Comparison of ENCODE assay signal across 24 mouse cellular contexts in genomic region chr2:84770501-84770900, GRCm38 (mm10). TPM values are rescaled to one million over a fixed set of nuclear protein-coding genes. Genes with fewer than 3 reads are reported as not detected.
DNase-seq lines count a peak whose midpoint lies in the region; TF ChIP-seq lines count a peak whose summit lies in the region.
"Had no signal": no experiment of that assay in that cellular context is flagged by ENCODE, and none has a peak within 500 bp of the region (broad histone marks: within the 10 kb centered on the region; RNA-seq: fewer than 3 reads in every experiment).

No protein-coding gene starts in this region.

- no peak overlapping the region for H3K27ac ChIP-seq in heart, adult 2 months
- H3K27ac ChIP-seq: embryonic facial prominence, embryonic 10.5 days; forebrain, embryonic 15.5 days; limb, embryonic 13.5 days; liver, embryonic 12.5 days; midbrain, embryonic 12.5 days; neural tube, embryonic 15.5 days; stomach, embryonic 15.5 days had no signal

- intact Hi-C loops in heart, adult 2 months (cut with DNase I) = no loop called here
- intact Hi-C loops in gastrocnemius, postnatal 36 days (cut with DNase I) = no loop called here

- DNase-seq in heart, adult 2 months = peak; percentile 68 to 72
- no peak for DNase-seq in heart, postnatal 4 days
- peak; percentile 43 for DNase-seq in lung, postnatal 36 days
- no peak for DNase-seq in lung, postnatal 14 days
- DNase-seq in gastrocnemius, postnatal 36 days = peak; percentile 25 to 41
- no peak for DNase-seq in layer of hippocampus, adult 18-20 months (ENCODE audit: low spot score in 2 of 2)
- no peak for DNase-seq in left cerebral cortex, adult 9 months (ENCODE audit: low spot score in 2 of 2)
- DNase-seq: adrenal gland, postnatal 14 days; cerebellum, adult 8-10 months; kidney, postnatal 25 days; lung, embryonic 14.5 days; right cerebral cortex, adult 18-20 months; right cerebral cortex, postnatal 4 days; thymus, postnatal 25 days had no signal

- H3K79me2 ChIP-seq in heart, adult 2 months (replicated peaks; ENCODE audit: control insufficient read depth, insufficient read depth, low read length) = no peaks in the 10 kb centered on the region

- no peak overlapping the region for H3K9ac ChIP-seq in heart, adult 2 months (ENCODE audit: low read depth, low read length)
- H3K9ac ChIP-seq: forebrain, embryonic 15.5 days; limb, embryonic 13.5 days; liver, embryonic 12.5 days; lung, embryonic 14.5 days; midbrain, embryonic 12.5 days; neural tube, embryonic 15.5 days; stomach, embryonic 15.5 days had no signal

- no peaks in the 10 kb centered on the region for H3K27me3 ChIP-seq in heart, adult 2 months (ENCODE audit: control insufficient read depth, insufficient read depth, low read length)
- H3K27me3 ChIP-seq: forebrain, embryonic 15.5 days; limb, embryonic 13.5 days; midbrain, embryonic 12.5 days; neural tube, embryonic 15.5 days; stomach, embryonic 15.5 days had no signal

- no peaks in the 10 kb centered on the region for H3K4me1 ChIP-seq in heart, adult 2 months (ENCODE audit: control insufficient read depth, insufficient read depth, low read length)

- no peak overlapping the region for H3K4me3 ChIP-seq in heart, adult 2 months
- H3K4me3 ChIP-seq: embryonic facial prominence, embryonic 10.5 days; forebrain, embryonic 15.5 days; limb, embryonic 13.5 days; liver, embryonic 12.5 days; midbrain, embryonic 12.5 days; neural tube, embryonic 15.5 days; stomach, embryonic 15.5 days had no signal

- no peaks in the 10 kb centered on the region for H3K36me3 ChIP-seq in heart, adult 2 months (ENCODE audit: control insufficient read depth, insufficient read depth, low read length)
- H3K36me3 ChIP-seq: embryonic facial prominence, embryonic 10.5 days; forebrain, embryonic 15.5 days; limb, embryonic 13.5 days; neural tube, embryonic 15.5 days had no signal

- no peak for TF ChIP-seq CTCF in heart, adult 2 months (IDR thresholded peaks at IDR 0.05)

- 0 out of 2 replicates have a peak, but pooled peaks have one; percentile 43 for TF ChIP-seq POLR2A in heart, adult 2 months (IDR thresholded peaks at IDR 0.05; ENCODE audit: insufficient read depth, low read depth, low read length)

- 70% methylated on average over 6 of the region's 6 CpGs for WGBS in heart, adult 2 months

- TF ChIP-seq EP300 in heart, adult 2 months (IDR thresholded peaks at IDR 0.05; ENCODE audit: insufficient read depth, low read depth, low read length) = no peak

RNA-seq across cellular contexts. Expression of gene Serping1, which starts 4.7 kb away (rescaled TPM):
- total RNA-seq in heart, adult 2 months (2021) = 10 to 100 TPM; 79.7 to 81.5 TPM
- 268 and 301 TPM in 2 replicates for polyA plus RNA-seq in heart, adult 2 months (2012; rRNA removed)
- 10 to 100 TPM; 27.2 to 30.0 TPM for total RNA-seq in heart, postnatal 4 days (2021)
- 10 to 100 TPM; 44.8 to 46.5 TPM for total RNA-seq in gastrocnemius, postnatal 36 days (2021)
- 1 to 10 TPM; 5.9 to 7.5 TPM for total RNA-seq in layer of hippocampus, adult 18-20 months (2021)
- total RNA-seq: common myeloid progenitor, adult 5-6 weeks; MEL had no signal

RNA-seq across cellular contexts. Expression of gene Gm19426, which starts 27.0 kb away (rescaled TPM):
- 1 to 10 TPM; 1.8 to 2.0 TPM for total RNA-seq in heart, adult 2 months (2021)
- 1.5 and 1.7 TPM in 2 replicates for polyA plus RNA-seq in heart, adult 2 months (2012; rRNA removed)
- total RNA-seq in heart, postnatal 4 days (2021) = 1 to 10 TPM; 8.6 to 9.4 TPM
- total RNA-seq in gastrocnemius, postnatal 36 days (2021) = under 1 TPM in 1 of 2 experiments, not detected in 1; 0.51 TPM
- 1 to 10 TPM; 1.9 to 2.5 TPM for total RNA-seq in layer of hippocampus, adult 18-20 months (2021)
- total RNA-seq: common myeloid progenitor, adult 5-6 weeks; megakaryocyte, adult 5-6 weeks; MEL had no signal

RNA-seq across cellular contexts. Expression of gene Ube2l6, which starts 28.1 kb away (rescaled TPM):
- total RNA-seq in heart, adult 2 months (2021) = 100 to 1,000 TPM in 1 of 2 experiments, 10 to 100 TPM in 1; 26.5 to 109 TPM
- polyA plus RNA-seq in heart, adult 2 months (2012; rRNA removed) = 42.0 and 131 TPM in 2 replicates
- total RNA-seq in heart, postnatal 4 days (2021) = 10 to 100 TPM; 23.1 to 51.0 TPM
- 1 to 10 TPM; 2.6 to 3.5 TPM for total RNA-seq in gastrocnemius, postnatal 36 days (2021)
- 1 to 10 TPM; 4.8 to 5.9 TPM for total RNA-seq in layer of hippocampus, adult 18-20 months (2021)

RNA-seq across cellular contexts. Expression of gene Ypel4, which starts 36.6 kb away (rescaled TPM):
- total RNA-seq in heart, adult 2 months (2021) = under 1 TPM; 0.44 to 0.45 TPM
- 1.5 and 1.7 TPM in 2 replicates for polyA plus RNA-seq in heart, adult 2 months (2012; rRNA removed)
- under 1 TPM; 0.77 to 0.88 TPM for total RNA-seq in heart, postnatal 4 days (2021)
- under 1 TPM; 0.35 to 0.61 TPM for total RNA-seq in gastrocnemius, postnatal 36 days (2021)
- 10 to 100 TPM; 81.2 to 84.9 TPM for total RNA-seq in layer of hippocampus, adult 18-20 months (2021)
- total RNA-seq: MEL had no signal

RNA-seq across cellular contexts. Expression of gene Clp1, which starts 43.4 kb away (rescaled TPM):
- total RNA-seq in heart, adult 2 months (2021) = 1 to 10 TPM; 4.0 to 4.6 TPM
- 3.5 and 7.4 TPM in 2 replicates for polyA plus RNA-seq in heart, adult 2 months (2012; rRNA removed)
- 1 to 10 TPM; 7.4 to 7.9 TPM for total RNA-seq in heart, postnatal 4 days (2021)
- 1 to 10 TPM; 2.8 to 3.6 TPM for total RNA-seq in gastrocnemius, postnatal 36 days (2021)
- total RNA-seq in layer of hippocampus, adult 18-20 months (2021) = 10 to 100 TPM; 10.7 to 11.7 TPM

Comparison
In these comparisons a context has a peak if more than half of its experiments do, and no peak if none do; other contexts are left out.
1. DNase-seq: peak in heart, adult 2 months (2 of 2), lung, postnatal 36 days (single experiment) and gastrocnemius, postnatal 36 days (2 of 2); none in heart, postnatal 4 days (single experiment), lung, postnatal 14 days (single experiment), layer of hippocampus, adult 18-20 months (0 of 2) and left cerebral cortex, adult 9 months (0 of 2).